In the genomic region with DNA sequence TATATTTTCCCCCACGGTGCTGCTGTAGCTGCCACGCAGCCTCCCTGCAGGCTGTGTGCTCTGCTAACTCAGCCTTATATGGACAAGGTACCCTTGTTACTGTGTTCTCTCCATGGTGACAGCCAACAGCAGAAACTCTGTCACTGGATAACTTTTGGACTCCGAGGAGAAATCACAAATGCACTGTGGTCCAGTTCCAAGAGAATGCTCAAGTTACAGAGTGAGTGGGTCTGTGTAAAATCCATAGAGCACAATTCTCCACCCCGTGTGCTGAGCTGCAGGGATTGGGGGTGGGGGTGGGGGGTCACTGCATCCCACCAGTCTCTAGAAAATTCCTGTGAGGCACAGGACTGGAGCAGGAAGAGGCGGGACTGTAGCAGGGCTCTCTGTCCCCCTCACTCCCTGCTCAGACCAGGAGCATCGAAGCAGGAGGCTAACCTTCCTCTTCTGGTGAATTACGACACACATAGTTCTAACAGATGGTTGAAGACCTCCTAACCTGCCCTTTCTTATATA, we compare ENCODE assay signal across 13 mouse cellular contexts. TPM values are rescaled to one million over a fixed set of nuclear protein-coding genes. Genes with fewer than 3 reads are reported as not detected.
DNase-seq lines count a peak whose midpoint lies in the region; ATAC-seq and TF ChIP-seq lines count a peak whose summit lies in the region.
"Had no signal": no experiment of that assay in that cellular context is flagged by ENCODE, and none has a peak within 500 bp of the region (broad histone marks: within the 10 kb centered on the region; RNA-seq: fewer than 3 reads in every experiment).

No protein-coding gene starts in this region.

- DNase-seq in embryo, embryonic 10 days (ENCODE audit: low spot score), result peak; percentile 40
- no peak for DNase-seq in embryo, embryonic 9.5 days (ENCODE audit: extremely low spot score)
- DNase-seq in kidney, adult 18-20 months, result no peak
- DNase-seq in ovary, postnatal 14 days (ENCODE audit: low spot score), result no peak
- no peak for DNase-seq in right cerebral cortex, postnatal 36 days (ENCODE audit: low spot score in 2 of 2)
- DNase-seq: adrenal gland, adult 2 months; cerebellum, adult 11-12 months had no signal

- no peak overlapping the region for H3K4me3 ChIP-seq in kidney, embryonic 14.5 days (ENCODE audit: low read length)
- H3K4me3 ChIP-seq in embryonic fibroblast, embryonic 13.5 days (ENCODE audit: insufficient read depth, low read length), result no peak overlapping the region
- no peak overlapping the region for H3K4me3 ChIP-seq in limb, embryonic 15.5 days

- 10% methylated on average over 7 of the region's 7 CpGs for WGBS in kidney, embryonic 14.5 days
- 36% methylated on average over 7 of the region's 7 CpGs for WGBS in limb, embryonic 15.5 days

- no peak for TF ChIP-seq POLR2A in embryonic fibroblast, embryonic 13.5 days (IDR thresholded peaks at IDR 0.05; ENCODE audit: low read depth, low read length)

- H3K9me3 ChIP-seq in kidney, embryonic 14.5 days (ENCODE audit: control insufficient read depth, low read length), result no peaks in the 10 kb centered on the region
- H3K9me3 ChIP-seq in limb, embryonic 15.5 days, result no peaks in the 10 kb centered on the region
- H3K9me3 ChIP-seq: G1E had no signal

- no peak overlapping the region for H3K9ac ChIP-seq in kidney, embryonic 14.5 days (ENCODE audit: low read depth, low read length)
- no peak overlapping the region for H3K9ac ChIP-seq in limb, embryonic 15.5 days

- peak; percentile 59 for ATAC-seq in kidney, embryonic 14.5 days (ENCODE audit: low FRiP score, low TSS enrichment)
- ATAC-seq in limb, embryonic 15.5 days (ENCODE audit: insufficient number of reproducible peaks, low FRiP score, low TSS enrichment, low read depth), result peak; percentile 67
- ATAC-seq: forebrain, embryonic 14.5 days had no signal

- no peak overlapping the region for H3K4me2 ChIP-seq in kidney, embryonic 14.5 days (replicated peaks; ENCODE audit: low read depth, low read length)
- peak overlapping the region; percentile 5; the same call in 1 of the 2 replicates for H3K4me2 ChIP-seq in limb, embryonic 15.5 days
- H3K4me2 ChIP-seq: midbrain, embryonic 11.5 days had no signal

- peaks cover 44% of the 10 kb centered on the region for H3K4me1 ChIP-seq in kidney, embryonic 14.5 days (ENCODE audit: control insufficient read depth, insufficient read depth, low read length)
- H3K4me1 ChIP-seq in embryonic fibroblast, embryonic 13.5 days (ENCODE audit: control insufficient read depth, insufficient read depth, low read length), result peaks cover 17% of the 10 kb centered on the region
- H3K4me1 ChIP-seq in limb, embryonic 15.5 days, result peaks cover 39% of the 10 kb centered on the region

- peaks cover 4% of the 10 kb centered on the region; the same call in 1 of the 2 replicates for H3K36me3 ChIP-seq in kidney, embryonic 14.5 days (ENCODE audit: control insufficient read depth, insufficient read depth, low read length)
- H3K36me3 ChIP-seq in limb, embryonic 15.5 days, result 0 out of 2 replicates have a peak, but pooled peaks cover 3% of the 10 kb centered on the region
- H3K36me3 ChIP-seq: G1E had no signal

- TF ChIP-seq CTCF in embryonic fibroblast, embryonic 13.5 days (IDR thresholded peaks at IDR 0.05; ENCODE audit: borderline replicate concordance, insufficient read depth, low read length), result no peak

- peak overlapping the region; percentile 75 for H3K27ac ChIP-seq in kidney, embryonic 14.5 days (ENCODE audit: low read depth, low read length)
- peak overlapping the region; percentile 36 for H3K27ac ChIP-seq in embryonic fibroblast, embryonic 13.5 days (ENCODE audit: insufficient read depth, low read length)
- peak overlapping the region; percentile 76 for H3K27ac ChIP-seq in limb, embryonic 15.5 days

- H3K27me3 ChIP-seq in kidney, embryonic 14.5 days (ENCODE audit: control insufficient read depth, insufficient read depth, low read length), result no peaks in the 10 kb centered on the region
- no peaks in the 10 kb centered on the region for H3K27me3 ChIP-seq in limb, embryonic 15.5 days

RNA-seq across cellular contexts. Expression of gene Col4a1, which starts 45.4 kb away (rescaled TPM):
- 169 and 322 TPM in 2 replicates for polyA plus RNA-seq in kidney, embryonic 14.5 days (2014; fragmentation: Nextera tagmentation; extraction: Ambion mirVana)
- 757 and 1,094 TPM in 2 replicates for polyA plus RNA-seq in embryonic fibroblast, embryonic 13.5 days (2011; ENCODE audit: insufficient read length, low read depth, missing spikeins)
- polyA plus RNA-seq in limb, embryonic 15.5 days (2015; fragmentation: Nextera tagmentation; extraction: Ambion mirVana), result 172 and 209 TPM in 2 replicates
- polyA plus RNA-seq: G1E had no signal

RNA-seq across cellular contexts. Expression of gene Col4a2, which starts 45.4 kb away (rescaled TPM):
- 45.1 and 82.2 TPM in 2 replicates for polyA plus RNA-seq in kidney, embryonic 14.5 days (2014; fragmentation: Nextera tagmentation; extraction: Ambion mirVana)
- polyA plus RNA-seq in embryonic fibroblast, embryonic 13.5 days (2011; ENCODE audit: insufficient read length, low read depth, missing spikeins), result 282 and 415 TPM in 2 replicates
- polyA plus RNA-seq in limb, embryonic 15.5 days (2015; fragmentation: Nextera tagmentation; extraction: Ambion mirVana), result 77.4 and 83.3 TPM in 2 replicates
- polyA plus RNA-seq: G1E had no signal
